Mouse (Mus musculus): ENCODE data around the gene Rorc. TPM values are rescaled to one million over a fixed set of nuclear protein-coding genes. Genes with fewer than 3 reads are reported as not detected.

Gene Rorc
- total RNA-seq (2012; rRNA removed) (not detected in 2 replicates), polyA plus RNA-seq (2012; ENCODE audit: insufficient read depth in 1 of 2, insufficient read length in 2 of 2, low read depth in 1 of 2, low replicate concordance in 2 of 2, missing spikeins in 1 of 2) (not detected)

- H3K4me1 ChIP-seq (ENCODE audit: control insufficient read depth in 1 of 2, insufficient read depth in 2 of 2, low read length in 2 of 2): peaks cover 0 to 4% of the 10 kb centered on the region in 2 experiments; a peak in 3 of 4 replicates
- no peak within 1 kb of the TSS for H3K9ac ChIP-seq (ENCODE audit: control insufficient read depth, low read depth, low read length, poor library complexity, severe bottlenecking)
Observed at GRCm38 (mm10) chr3:94372641-94373040, at the start of gene Rorc. Rorc (plus strand) TSS chr3:94372794.

DNA sequence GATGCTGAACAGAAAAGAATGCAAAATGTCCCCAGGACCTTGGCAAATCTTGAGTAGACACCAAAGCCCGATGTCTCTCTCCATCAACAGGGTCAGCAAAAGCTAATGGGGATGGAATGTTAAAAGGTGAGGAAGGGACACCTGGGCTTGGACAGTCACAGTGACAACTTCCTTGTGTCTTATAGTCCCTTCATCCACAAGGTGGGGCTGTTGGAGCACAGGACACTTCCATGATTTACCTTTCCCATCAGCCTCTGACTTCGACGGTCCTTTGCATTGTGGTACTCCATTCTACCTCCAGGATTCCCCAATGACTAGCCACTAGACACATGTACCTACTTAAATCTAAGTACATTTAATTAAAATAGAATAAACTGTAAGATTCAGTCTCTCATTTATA lies 43.9 kb upstream of the Rorc start:
- Histone ChIP-seq H3K79me2 (ENCODE audit: control insufficient read depth, insufficient read depth, low read length, poor library complexity) (no peaks in the 10 kb centered on the region), H3K27me3 (ENCODE audit: control insufficient read depth in 1 of 2, insufficient read depth in 2 of 2, low read length in 2 of 2) (peaks cover 0 to 2% of the 10 kb centered on the region in 2 experiments; a peak in 2 of 4 replicates), H3K27ac (ENCODE audit: control insufficient read depth, low read depth, low read length) (no peak overlapping the region), H3K9me3 (replicated peaks; ENCODE audit: insufficient read depth, low read length) (no peaks in the 10 kb centered on the region), H3K36me3 (ENCODE audit: control insufficient read depth in 1 of 2, insufficient read depth in 2 of 2, low read length in 2 of 2) (no peaks in the 10 kb centered on the region; a peak in 1 of 4 replicates), H3K4me3 (ENCODE audit: control insufficient read depth in 1 of 2, insufficient read depth in 1 of 2, low read depth in 2 of 2, low read length in 2 of 2) (no peak overlapping the region), H3K4me1 (ENCODE audit: control insufficient read depth in 1 of 2, insufficient read depth in 2 of 2, low read length in 2 of 2) (no peaks in the 10 kb centered on the region), H3K9ac (ENCODE audit: control insufficient read depth, low read depth, low read length, poor library complexity, severe bottlenecking) (no peak overlapping the region)
- TF ChIP-seq CTCF (IDR thresholded peaks at IDR 0.05 in 2 of 3, conservative IDR thresholded peaks at IDR 0.05 in 1 of 3; ENCODE audit: control insufficient read depth in 1 of 3, insufficient read depth in 1 of 3, low read depth in 2 of 3, low read length in 3 of 3, poor library complexity in 1 of 3, severe bottlenecking in 1 of 3): peak in 2 of 3 experiments; percentile 11 to 26; a peak in 4 of 6 replicates
- no peak for TF ChIP-seq MYB (IDR thresholded peaks at IDR 0.05; ENCODE audit: low read depth, low read length)
- TF ChIP-seq USF2 (IDR thresholded peaks at IDR 0.05; ENCODE audit: borderline replicate concordance in 1 of 2, insufficient read depth in 1 of 2, low read depth in 1 of 2, low read length in 2 of 2): no peak
- peak; percentile 17 for TF ChIP-seq RAD21 (IDR thresholded peaks at IDR 0.05; ENCODE audit: low read depth, low read length)
- DNase-seq (ENCODE audit: low read depth, low spot score): no peak

More at GRCm38 (mm10) chr3:94372641-94373040, at the start of gene Rorc:
- H3K4me3 ChIP-seq (ENCODE audit: control insufficient read depth in 1 of 2, insufficient read depth in 1 of 2, low read depth in 2 of 2, low read length in 2 of 2): no peak within 1 kb of the TSS
- H3K9me3 ChIP-seq (replicated peaks; ENCODE audit: insufficient read depth, low read length): no peaks in the 10 kb centered on the region
- no peaks in the 10 kb centered on the region for H3K79me2 ChIP-seq (ENCODE audit: control insufficient read depth, insufficient read depth, low read length, poor library complexity)
- no peak for DNase-seq (ENCODE audit: low read depth, low spot score)
- peaks cover 0 to 6% of the 10 kb centered on the region in 2 experiments; a peak in 2 of 4 replicates for H3K36me3 ChIP-seq (ENCODE audit: control insufficient read depth in 1 of 2, insufficient read depth in 2 of 2, low read length in 2 of 2)
- H3K27me3 ChIP-seq (ENCODE audit: control insufficient read depth in 1 of 2, insufficient read depth in 2 of 2, low read length in 2 of 2): no peaks in the 10 kb centered on the region
- no peak within 1 kb of the TSS for H3K27ac ChIP-seq (ENCODE audit: control insufficient read depth, low read depth, low read length)
- TF ChIP-seq CHD1 (IDR thresholded peaks at IDR 0.05; ENCODE audit: low read depth, low read length) (no peak), NELFE (IDR thresholded peaks at IDR 0.05; ENCODE audit: low read depth, low read length) (no peak), MYC (IDR thresholded peaks at IDR 0.05; ENCODE audit: low read depth, low read length) (no peak), E2F4 (IDR thresholded peaks at IDR 0.05; ENCODE audit: borderline replicate concordance, low read depth, low read length) (no peak), ELF1 (IDR thresholded peaks at IDR 0.05; ENCODE audit: low read depth, low read length) (no peak), POLR2AphosphoS2 (IDR thresholded peaks at IDR 0.05; ENCODE audit: low read length) (no peak), BHLHE40 (IDR thresholded peaks at IDR 0.05; ENCODE audit: borderline replicate concordance, low read depth, low read length) (no peak)

DNA sequence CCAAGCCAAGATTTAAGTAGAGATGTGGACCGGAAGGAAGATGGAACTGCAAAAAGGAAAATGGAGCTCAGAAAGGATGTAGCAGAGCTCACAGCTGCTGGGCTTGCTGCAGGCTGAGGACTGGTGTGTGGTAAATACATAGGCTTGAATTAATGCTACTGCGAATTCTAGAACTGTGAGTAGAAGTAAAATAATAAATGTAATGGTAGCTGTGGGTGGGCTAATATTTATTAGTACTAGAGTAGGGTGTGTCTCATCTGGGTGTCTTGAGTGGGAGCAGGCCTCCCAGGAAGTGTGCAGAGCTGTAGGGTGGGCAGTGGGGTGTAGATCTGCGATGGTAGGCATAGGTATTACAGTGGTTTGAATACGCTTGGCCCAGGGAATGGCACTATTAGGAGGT lies 38.2 kb upstream of the Rorc start:
- H3K4me3 ChIP-seq (ENCODE audit: control insufficient read depth in 1 of 2, insufficient read depth in 1 of 2, low read depth in 2 of 2, low read length in 2 of 2): no peak overlapping the region
- H3K9ac ChIP-seq (ENCODE audit: control insufficient read depth, low read depth, low read length, poor library complexity, severe bottlenecking): no peak overlapping the region
- H3K36me3 ChIP-seq (ENCODE audit: control insufficient read depth in 1 of 2, insufficient read depth in 2 of 2, low read length in 2 of 2): no peaks in the 10 kb centered on the region
- H3K79me2 ChIP-seq (ENCODE audit: control insufficient read depth, insufficient read depth, low read length, poor library complexity): no peaks in the 10 kb centered on the region
- no peak overlapping the region for H3K27ac ChIP-seq (ENCODE audit: control insufficient read depth, low read depth, low read length)
- TF ChIP-seq RCOR1 (IDR thresholded peaks at IDR 0.05; ENCODE audit: low read depth, low read length): no peak
- no peak for TF ChIP-seq ZKSCAN1 (IDR thresholded peaks at IDR 0.05; ENCODE audit: low read depth, low read length)
- no peak for TF ChIP-seq MAZ (IDR thresholded peaks at IDR 0.05; ENCODE audit: low read depth, low read length)
- no peak for TF ChIP-seq POLR2AphosphoS2 (IDR thresholded peaks at IDR 0.05; ENCODE audit: low read length)
- TF ChIP-seq CHD1 (IDR thresholded peaks at IDR 0.05; ENCODE audit: low read depth, low read length): no peak
- no peak for TF ChIP-seq TCF12 (IDR thresholded peaks at IDR 0.05; ENCODE audit: low read depth, low read length)
- TF ChIP-seq TBP (IDR thresholded peaks at IDR 0.05; ENCODE audit: low read depth, low read length): no peak
- TF ChIP-seq USF2 (IDR thresholded peaks at IDR 0.05; ENCODE audit: borderline replicate concordance in 1 of 2, insufficient read depth in 1 of 2, low read depth in 1 of 2, low read length in 2 of 2): no peak
- no peak for TF ChIP-seq MAX (IDR thresholded peaks at IDR 0.05; ENCODE audit: low read length)
- no peak for TF ChIP-seq E2F4 (IDR thresholded peaks at IDR 0.05; ENCODE audit: borderline replicate concordance, low read depth, low read length)
- no peak for TF ChIP-seq JUND (IDR thresholded peaks at IDR 0.05; ENCODE audit: low read depth, low read length)
- no peak for TF ChIP-seq POLR2A (IDR thresholded peaks at IDR 0.05; ENCODE audit: control insufficient read depth in 1 of 2, insufficient read depth in 1 of 2, low read depth in 1 of 2, low read length in 2 of 2, poor library complexity in 1 of 2)
- no peak for TF ChIP-seq SMC3 (IDR thresholded peaks at IDR 0.05; ENCODE audit: low read depth, low read length)
- TF ChIP-seq GABPA (IDR thresholded peaks at IDR 0.05; ENCODE audit: low read depth, low read length): no peak
- no peak for TF ChIP-seq CHD2 (IDR thresholded peaks at IDR 0.05; ENCODE audit: low read length)
- TF ChIP-seq MXI1 (IDR thresholded peaks at IDR 0.05; ENCODE audit: low read depth, low read length): no peak
- no peak for TF ChIP-seq POLR2AphosphoS5 (IDR thresholded peaks at IDR 0.05; ENCODE audit: borderline replicate concordance, low read depth, low read length)
- TF ChIP-seq ETS1 (IDR thresholded peaks at IDR 0.05; ENCODE audit: low read depth, low read length): no peak
- no peaks in the 10 kb centered on the region for H3K9me3 ChIP-seq (replicated peaks; ENCODE audit: insufficient read depth, low read length)
- no peak for DNase-seq (ENCODE audit: low read depth, low spot score)
- H3K4me1 ChIP-seq (ENCODE audit: control insufficient read depth in 1 of 2, insufficient read depth in 2 of 2, low read length in 2 of 2): no peaks in the 10 kb centered on the region
- peaks cover 0 to 9% of the 10 kb centered on the region in 2 experiments; a peak in 3 of 4 replicates for H3K27me3 ChIP-seq (ENCODE audit: control insufficient read depth in 1 of 2, insufficient read depth in 2 of 2, low read length in 2 of 2)

All from MEL (cell line).